Mouse (Mus musculus) neural tube, embryonic 12.5 days (tissue): Measurements from ENCODE around the gene Gm7544. TPM values are rescaled to one million over a fixed set of nuclear protein-coding genes. Genes with fewer than 3 reads are reported as not detected.

Source experiments
- ATAC-seq: fragments of 200-750 bp; cut with Nextera tagmentation; 2 replicates; pipeline ENCODE4 v1.8.0; 2017; ENCODE audit warnings: low read depth, mild to moderate bottlenecking, moderate TSS enrichment, moderate library complexity; ENCODE audit not compliant: low FRiP score
- H3K27ac ChIP-seq: fragments of 300-500 bp; sonication (generic); 2 replicates; pipeline ENCODE4 v1.5.1; 2016
- H3K27me3 ChIP-seq: fragments of 300-500 bp; sonication (generic); replicated peaks from 2 replicates; pipeline ENCODE4 v1.6.1; 2016; ENCODE audit warnings: mild to moderate bottlenecking
- H3K36me3 ChIP-seq: fragments of 300-500 bp; sonication (generic); 2 replicates; pipeline ENCODE4 v1.6.1; 2016; ENCODE audit warnings: mild to moderate bottlenecking
- H3K4me1 ChIP-seq: fragments of 300-500 bp; sonication (generic); 2 replicates; pipeline ENCODE4 v1.6.1; 2016
- H3K4me2 ChIP-seq: fragments of 300-500 bp; sonication (generic); replicated peaks from 2 replicates; pipeline ENCODE4 v1.6.1; 2016; ENCODE audit warnings: mild to moderate bottlenecking
- H3K4me3 ChIP-seq: fragments of 300-500 bp; sonication (generic); 2 replicates; pipeline ENCODE4 v1.5.1; 2016
- H3K9ac ChIP-seq: fragments of 300-500 bp; sonication (generic); 2 replicates; pipeline ENCODE4 v1.6.1; 2016; ENCODE audit warnings: mild to moderate bottlenecking
- H3K9me3 ChIP-seq: fragments of 300-500 bp; sonication (generic); 2 replicates; pipeline ENCODE4 v1.6.1; 2016; ENCODE audit warnings: mild to moderate bottlenecking
- WGBS: fragments of 180-500 bp; shearing (Covaris S2); methylation state at CpG from one replicate; pipeline ENCODE4 v1.1.7; 2016; 5-methylcytosine and 5-hydroxymethylcytosine counted together
- polyA plus RNA-seq: library from polyadenylated mRNA; unstranded; fragments of >200 nt; fragmentation: Nextera tagmentation; extraction: Ambion mirVana; gene quantifications from 2 replicates; pipeline ENCODE4 v1.2.1, GENCODE M21; 2016

Gm7544 gene
- polyA plus RNA-seq, 1 experiment from 2014 or later: not detected

GRCm38 (mm10) chr1:82905886-82906285 is 49.9 kb downstream of the Gm7544 start:
- H3K27ac ChIP-seq: no peak overlapping the region
- H3K27me3 ChIP-seq: no peaks in the 10 kb centered on the region
- H3K9ac ChIP-seq: no peak overlapping the region
- 73% methylated on average over 3 of the region's 3 CpGs for WGBS
- H3K9me3 ChIP-seq: no peaks in the 10 kb centered on the region
- H3K36me3 ChIP-seq: peaks cover 16% of the 10 kb centered on the region
- H3K4me3 ChIP-seq: no peak overlapping the region
- no peaks in the 10 kb centered on the region for H3K4me1 ChIP-seq
- H3K4me2 ChIP-seq: no peak overlapping the region
- 0 out of 2 replicates have a peak, but pooled peaks have one; percentile 41 for ATAC-seq

Other genes with a start within 250 kb of the Gm7544 start
- gene Mff, start 231.1 kb downstream of the Gm7544 start, polyA plus RNA-seq: 272 and 294 TPM in 2 replicates
- gene Tm4sf20, start 187.6 kb downstream of the Gm7544 start, polyA plus RNA-seq: 0.22 TPM in 1 of 2 replicates, not detected in the other
- gene Gm47791, start 184.8 kb downstream of the Gm7544 start, polyA plus RNA-seq: not detected in 2 replicates
- gene Agfg1, start 116.5 kb downstream of the Gm7544 start, polyA plus RNA-seq: 44.7 and 54.5 TPM in 2 replicates
- gene A030005L19Rik, start 42.7 kb downstream of the Gm7544 start, polyA plus RNA-seq: 0.33 and 0.43 TPM in 2 replicates
- gene A030014E15Rik, start 31.1 kb downstream of the Gm7544 start, polyA plus RNA-seq: not detected in 2 replicates
- gene Gm6217, start 24.6 kb downstream of the Gm7544 start, polyA plus RNA-seq: not detected in 2 replicates
- gene A030003K21Rik, start 12.6 kb downstream of the Gm7544 start, polyA plus RNA-seq: not detected in 2 replicates
- gene Gm47955, start 4.3 kb upstream of the Gm7544 start, polyA plus RNA-seq: not detected in 2 replicates
- gene Gm47959, start 44.5 kb upstream of the Gm7544 start, polyA plus RNA-seq: not detected in 2 replicates
- 0.28 and 0.82 TPM in 2 replicates for gene Slc19a3, start 82.4 kb upstream of the Gm7544 start, polyA plus RNA-seq
- gene Krtap28-10, start 86.5 kb upstream of the Gm7544 start, polyA plus RNA-seq: not detected in 2 replicates
- gene Gm47969, start 88.9 kb upstream of the Gm7544 start, polyA plus RNA-seq: not detected in 2 replicates
- not detected in 2 replicates for gene A030005K14Rik, start 103.4 kb upstream of the Gm7544 start, polyA plus RNA-seq
- not detected in 2 replicates for gene Krtap28-13, start 104.9 kb upstream of the Gm7544 start, polyA plus RNA-seq
- gene Ccl20, start 160.8 kb upstream of the Gm7544 start, polyA plus RNA-seq: not detected in 2 replicates
- gene Daw1, start 203.7 kb upstream of the Gm7544 start, polyA plus RNA-seq: 0.11 TPM in 1 of 2 replicates, not detected in the other